Mouse (Mus musculus) heart, adult 9 months (tissue): ENCODE data around the gene Zfp213.
A peak's percentile ranks its signal among the peaks of the same experiment; 100 is the strongest.
"Not testable (repeated sequence)": the region's sequence is repeated elsewhere in the genome, so short reads cannot be mapped to it uniquely, and the experiment has no call there.

Source experiments
- DNase-seq, 2 experiments: peaks; one replicate each; pipeline ENCODE4 v3.0.0; 2022; ENCODE audit warnings: low spot score in 2 of 2

Zfp213 gene

DNA sequence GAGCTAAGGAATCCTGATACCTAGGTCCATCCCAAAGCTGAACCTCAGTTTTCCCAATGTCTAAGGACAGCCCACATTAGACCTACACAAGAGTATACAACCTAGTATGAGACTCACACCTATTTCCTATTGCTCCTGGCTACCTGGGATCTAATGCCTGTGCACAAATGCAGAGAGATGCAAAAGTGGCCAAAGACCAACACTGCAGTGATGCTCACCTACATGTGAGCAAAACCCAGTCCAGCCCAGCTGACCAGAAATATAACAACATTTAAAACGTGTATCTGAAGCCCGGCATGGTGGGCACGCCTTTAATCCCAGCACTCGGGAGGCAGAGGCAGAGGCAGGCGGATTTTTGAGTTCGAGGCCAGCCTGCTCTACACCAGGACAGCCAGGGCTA lies 18.2 kb downstream of the Zfp213 start:
- DNase-seq, result no peak

DNA sequence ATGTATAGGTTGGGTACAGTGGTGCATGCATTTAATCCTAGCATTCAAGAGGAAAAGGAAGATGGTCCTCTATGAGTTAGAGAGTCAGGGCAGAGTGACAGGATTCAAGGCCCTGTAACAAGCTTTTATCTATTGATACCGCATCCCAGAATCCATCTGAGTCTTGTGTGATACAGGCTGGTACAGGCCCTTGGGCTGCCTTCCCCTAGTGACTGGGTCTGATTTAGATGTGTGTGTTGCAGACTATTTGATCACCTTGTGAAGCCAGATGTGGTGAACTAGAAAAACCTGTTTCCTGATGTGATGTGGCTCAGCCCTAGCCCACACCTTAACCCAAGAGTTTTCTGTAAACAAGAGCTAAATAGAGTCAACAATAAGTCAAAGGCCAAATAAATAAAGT lies 19.3 kb downstream of the Zfp213 start:
- no peak for DNase-seq

GRCm38 (mm10) chr17:23543983-23544382 lies 20.1 kb downstream of the Zfp213 start:
- DNase-seq, result no peak

DNA sequence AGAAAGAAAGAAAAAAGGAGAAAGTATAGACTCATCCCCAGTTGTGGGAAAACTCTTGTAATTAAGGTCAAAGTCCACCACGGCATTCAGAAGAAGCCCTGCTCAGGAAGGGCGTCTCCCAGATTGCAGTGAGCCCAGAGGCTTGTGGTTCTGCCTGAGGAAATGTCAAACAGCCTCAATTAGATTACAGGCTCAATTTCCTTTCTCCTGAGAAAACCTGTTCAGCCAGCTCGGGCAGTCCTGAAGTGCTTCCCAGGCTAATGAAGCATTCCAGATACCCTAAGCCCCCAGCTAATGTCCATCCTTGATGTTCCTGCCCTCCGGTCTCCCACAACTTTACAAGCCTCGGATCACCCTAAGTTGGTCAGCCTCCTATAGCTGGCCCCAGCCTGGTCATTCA lies 20.7 kb downstream of the Zfp213 start:
- DNase-seq, result peak in 1 of 2 experiments; percentile 38

DNA sequence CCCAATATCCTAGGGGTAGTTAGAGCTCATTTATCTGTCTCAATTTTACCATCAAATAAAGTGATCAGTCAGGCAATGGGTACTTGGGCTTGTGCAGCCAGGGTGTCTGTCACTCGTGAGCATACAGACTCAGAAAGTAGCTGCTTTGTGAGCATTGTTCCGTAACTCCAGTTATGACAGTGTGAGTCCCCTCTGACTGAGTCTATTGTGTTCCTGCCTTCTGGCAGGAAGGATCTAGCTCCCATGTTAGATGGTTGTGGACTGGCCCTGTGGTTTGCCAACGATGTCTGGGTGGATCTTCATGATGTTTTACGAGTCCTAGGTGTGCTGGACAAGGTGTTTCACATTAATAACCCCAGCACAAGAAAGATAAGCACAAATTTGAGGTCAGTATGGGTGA lies 21.2 kb downstream of the Zfp213 start:
- no peak for DNase-seq

GRCm38 (mm10) chr17:23542004-23542720 lies 21.9 kb downstream of the Zfp213 start:
- DNase-seq, result no peak

DNA sequence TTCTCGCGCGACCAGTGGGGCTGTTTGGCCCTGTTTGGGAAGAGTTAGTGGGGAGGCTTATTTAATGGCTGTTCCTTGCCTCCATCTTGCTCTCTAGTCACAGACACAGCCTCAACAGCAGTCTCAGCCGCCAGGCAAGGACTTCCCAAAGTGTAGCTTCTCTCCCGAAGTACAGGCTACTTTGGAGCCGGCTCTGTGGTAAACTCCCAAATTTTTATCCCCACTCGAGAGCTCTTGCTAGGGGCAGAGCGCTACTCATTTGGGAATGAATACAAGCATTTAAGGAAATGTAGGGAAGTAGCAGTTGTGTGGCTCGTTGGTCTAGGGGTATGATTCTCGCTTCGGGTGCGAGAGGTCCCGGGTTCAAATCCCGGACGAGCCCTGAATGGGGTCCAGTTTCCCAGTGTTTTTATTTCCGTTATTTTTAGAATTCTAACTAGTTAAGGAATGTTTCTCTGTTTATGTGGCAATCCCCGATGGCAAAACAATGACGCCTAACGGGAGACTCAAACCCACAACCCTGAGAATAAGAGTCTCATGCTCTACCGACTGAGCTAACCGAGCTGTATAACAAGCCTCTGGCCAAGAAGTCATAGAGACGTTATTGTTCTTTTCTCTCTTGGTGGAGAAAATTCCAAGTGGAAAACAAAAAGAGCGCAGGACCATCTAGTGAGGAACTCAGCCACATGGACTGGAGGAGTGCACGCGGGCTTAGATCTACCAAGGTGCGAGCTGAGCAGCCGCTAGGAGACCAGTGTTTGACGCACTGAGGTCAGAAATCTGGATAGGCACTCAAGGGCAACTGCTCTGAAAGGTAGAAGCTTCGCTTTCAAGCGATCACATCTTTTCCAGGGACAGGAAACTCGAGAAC lies 23.2 kb downstream of the Zfp213 start:
- no peak for DNase-seq

GRCm38 (mm10) chr17:23540106-23540505 lies 23.9 kb downstream of the Zfp213 start:
- no peak for DNase-seq

DNA sequence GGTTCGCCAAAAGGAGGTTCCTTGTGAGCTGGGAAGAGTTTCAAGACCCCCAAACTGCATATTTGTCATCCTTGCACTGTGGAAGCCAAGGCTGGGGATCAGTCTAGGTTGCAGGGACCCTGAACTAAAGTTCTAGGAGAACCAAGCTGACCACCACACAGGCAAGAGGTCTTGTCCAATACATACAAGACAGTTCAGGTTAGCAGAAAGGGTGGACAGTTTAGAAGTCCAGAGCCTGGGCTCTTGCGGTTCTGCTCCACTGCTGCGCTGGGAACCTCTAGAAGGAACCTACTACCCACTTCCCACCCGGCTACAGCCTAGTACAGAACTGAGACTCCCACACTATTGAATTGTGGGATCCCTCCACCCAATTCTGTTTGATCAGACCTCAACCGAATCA lies 24.4 kb downstream of the Zfp213 start:
- no peak for DNase-seq

DNA sequence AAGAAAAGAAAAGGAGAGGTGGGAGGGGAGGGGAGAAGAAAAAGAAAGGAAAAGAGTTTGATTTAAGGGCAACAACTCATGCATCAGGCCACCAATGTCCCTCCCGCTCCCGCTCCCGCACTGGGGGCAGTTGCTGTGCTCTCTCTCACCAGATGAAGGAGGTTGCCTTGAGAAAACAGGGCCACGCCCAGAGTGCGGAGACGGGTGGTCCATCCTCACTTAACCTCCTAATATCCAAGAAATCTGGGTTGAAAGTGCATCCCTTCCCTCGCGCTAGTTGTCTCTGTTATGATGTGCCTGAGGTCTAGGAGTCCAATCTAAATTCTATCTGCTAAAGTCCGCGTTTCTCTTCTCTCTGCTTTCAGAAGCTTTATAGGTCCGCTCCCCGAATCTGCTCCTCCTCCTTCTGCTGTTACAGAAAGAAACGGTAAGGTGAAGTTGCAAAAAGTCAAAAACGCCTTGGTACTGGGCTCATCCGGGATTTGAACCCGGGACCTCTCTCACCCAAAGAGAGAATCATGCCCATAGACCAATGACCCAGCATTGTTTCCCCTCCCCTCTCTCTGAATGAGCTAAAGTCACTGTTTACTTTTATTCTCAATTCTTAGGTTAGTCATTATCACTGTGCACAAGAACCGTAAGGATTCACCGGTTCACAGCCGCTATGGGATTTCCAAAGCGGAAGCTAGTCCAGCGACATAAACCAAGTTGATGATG lies 25.6 kb downstream of the Zfp213 start:
- DNase-seq, result no peak

DNA sequence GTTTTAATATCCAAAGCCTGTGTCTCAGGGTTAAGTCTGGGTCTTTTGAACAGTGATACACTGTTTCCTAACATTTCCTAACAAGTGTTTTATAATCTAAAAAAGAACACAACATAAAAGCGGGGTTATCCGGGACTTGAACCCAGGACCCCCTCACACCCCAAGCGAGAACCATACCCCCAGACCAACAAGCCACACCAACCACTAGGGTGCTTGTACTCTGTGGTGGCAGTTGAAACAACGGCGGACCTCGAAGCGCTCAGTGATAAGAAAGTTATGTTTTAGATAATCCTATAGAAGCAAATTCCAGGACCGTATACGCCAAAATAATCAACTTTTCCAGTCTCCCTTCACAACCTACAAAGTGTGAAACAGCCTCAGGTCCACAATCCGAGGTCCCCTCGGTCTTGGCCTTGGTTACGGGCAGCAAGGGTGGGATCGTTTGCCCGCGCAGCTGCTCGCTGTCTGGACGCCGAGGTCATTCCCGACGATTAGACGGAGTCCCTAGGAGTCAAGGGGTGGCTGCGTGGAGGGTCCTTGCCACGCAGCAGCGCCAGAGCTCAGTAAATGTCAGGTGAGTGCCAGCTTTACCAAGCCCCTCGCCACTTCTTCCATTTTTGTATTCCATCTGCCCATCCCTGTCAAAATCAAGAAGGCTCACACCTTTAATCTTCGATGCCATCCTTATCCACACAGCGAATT lies 26.3 kb downstream of the Zfp213 start:
- no peak for DNase-seq

GRCm38 (mm10) chr17:23535046-23535788 lies 28.8 kb downstream of the Zfp213 start:
- DNase-seq, result not testable (repeated sequence)

DNA sequence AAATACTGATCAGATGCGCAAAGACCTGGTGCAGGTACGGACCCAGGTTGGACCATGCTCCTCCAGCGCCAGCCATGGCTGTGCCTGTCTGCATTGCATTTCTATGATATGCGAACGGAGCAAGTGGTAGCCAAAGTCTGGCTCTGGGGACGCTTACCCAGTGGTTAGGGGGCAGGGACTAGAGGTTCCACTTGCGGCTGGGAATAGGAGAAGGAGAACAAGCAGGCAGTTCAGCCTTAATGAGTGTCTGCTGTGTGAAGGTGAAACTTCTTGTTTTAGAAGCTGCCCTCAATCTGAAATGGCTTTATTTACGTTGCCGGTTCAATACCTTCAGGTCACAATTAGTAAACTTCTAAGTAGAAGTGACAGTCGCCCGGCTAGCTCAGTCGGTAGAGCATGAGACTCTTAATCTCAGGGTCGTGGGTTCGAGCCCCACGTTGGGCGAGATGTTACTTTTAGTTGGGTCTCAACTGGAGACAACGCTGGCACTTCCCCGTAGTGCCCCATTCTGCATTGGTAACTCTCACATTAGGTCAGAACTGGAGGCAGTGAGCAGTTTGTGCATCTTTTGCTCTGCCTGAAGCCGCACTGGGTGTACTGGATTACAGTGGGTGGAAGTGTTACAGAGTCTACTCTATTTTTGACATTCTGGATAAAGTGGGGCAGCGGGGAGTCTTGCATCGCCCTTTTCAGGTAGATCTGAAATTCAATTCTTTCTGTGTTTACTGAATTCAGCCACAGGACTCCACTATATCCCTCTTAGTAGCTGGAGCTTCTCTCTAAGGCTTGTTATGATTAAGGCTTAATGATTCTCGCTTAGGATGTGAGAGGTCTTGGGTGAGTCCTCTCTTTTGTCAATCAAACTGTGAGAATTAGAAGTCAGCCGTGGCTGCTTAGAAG lies 30.2 kb downstream of the Zfp213 start:
- not testable (repeated sequence) for DNase-seq

- DNase-seq, result not testable (repeated sequence)
Measured at GRCm38 (mm10) chr17:23531408-23531807, 32.6 kb downstream of the Zfp213 start.

GRCm38 (mm10) chr17:23522941-23523732 lies 40.9 kb downstream of the Zfp213 start:
- not testable (repeated sequence) for DNase-seq

DNA sequence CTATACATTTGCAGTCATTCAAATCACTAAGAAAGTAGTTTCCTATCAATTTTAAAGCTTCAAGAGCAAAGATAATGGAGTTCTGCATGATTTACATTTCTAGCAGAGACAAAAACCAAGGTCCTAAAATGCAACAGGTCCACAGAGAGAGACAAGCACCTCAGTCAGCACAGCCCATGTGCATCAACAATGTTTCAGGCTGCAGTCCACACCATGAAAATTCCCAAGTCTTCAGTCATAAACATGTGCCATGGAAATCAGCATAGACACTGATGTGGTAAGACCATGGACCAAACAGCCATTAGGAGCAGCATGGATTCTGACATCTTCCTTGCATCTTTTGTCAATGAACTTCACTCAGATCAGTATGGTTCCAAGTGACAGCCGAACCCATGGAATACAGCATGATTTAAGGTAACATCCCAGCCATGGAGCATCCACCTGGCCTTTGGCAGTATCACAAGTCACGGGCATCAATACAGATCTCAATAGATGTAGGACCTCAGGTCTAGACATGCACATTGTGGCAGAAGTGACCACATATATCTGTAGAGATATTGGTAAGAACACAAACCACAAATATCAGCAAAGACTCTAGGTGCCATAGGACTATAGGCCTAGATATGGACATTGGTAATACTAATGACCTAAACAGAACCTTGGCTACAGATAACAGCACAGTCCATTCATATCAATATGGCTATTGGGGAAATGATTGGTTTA lies 45.2 kb downstream of the Zfp213 start:
- DNase-seq, result no peak
